Mouse (Mus musculus) midbrain, embryonic 15.5 days (tissue): ENCODE measurements around the gene Gm49486. TPM values are rescaled to one million over a fixed set of nuclear protein-coding genes. Genes with fewer than 3 reads are reported as not detected.
A peak's percentile ranks its signal among the peaks of the same experiment; 100 is the strongest.

Source experiments
- ATAC-seq: fragments of 200-750 bp; cut with Nextera tagmentation; replicated peaks from 2 replicates; pipeline ENCODE4 v1.8.0; 2017; ENCODE audit warnings: moderate TSS enrichment
- H3K27ac ChIP-seq: fragments of 300-500 bp; sonication (generic); 2 replicates; pipeline ENCODE4 v1.5.1; 2015; ENCODE audit warnings: mild to moderate bottlenecking, inconsistent platforms
- H3K27me3 ChIP-seq: fragments of 300-500 bp; sonication (generic); replicated peaks from 2 replicates; pipeline ENCODE4 v1.6.1; 2015; ENCODE audit warnings: inconsistent platforms
- H3K36me3 ChIP-seq: fragments of 300-500 bp; sonication (generic); replicated peaks from 2 replicates; pipeline ENCODE4 v1.6.1; 2015; ENCODE audit warnings: inconsistent platforms
- H3K4me1 ChIP-seq: fragments of 300-500 bp; sonication (generic); 2 replicates; pipeline ENCODE4 v1.6.1; 2015; ENCODE audit warnings: inconsistent platforms
- H3K4me2 ChIP-seq: fragments of 300-500 bp; sonication (generic); 2 replicates; pipeline ENCODE4 v1.6.1; 2015; ENCODE audit warnings: inconsistent platforms, mild to moderate bottlenecking, moderate library complexity
- H3K4me3 ChIP-seq: fragments of 300-500 bp; sonication (generic); 2 replicates; pipeline ENCODE4 v1.5.1; 2015; ENCODE audit warnings: mild to moderate bottlenecking, inconsistent platforms
- H3K9ac ChIP-seq: fragments of 300-500 bp; sonication (generic); 2 replicates; pipeline ENCODE4 v1.6.1; 2015; ENCODE audit warnings: mild to moderate bottlenecking, inconsistent platforms
- H3K9me3 ChIP-seq: fragments of 300-500 bp; sonication (generic); 2 replicates; pipeline ENCODE4 v1.6.1; 2016; ENCODE audit warnings: inconsistent platforms
- WGBS: fragments of 180-500 bp; shearing (Covaris S2); methylation state at CpG from one replicate; pipeline ENCODE4 v1.1.7; 2015; ENCODE audit warnings: mixed read lengths; 5-methylcytosine and 5-hydroxymethylcytosine counted together
- polyA plus RNA-seq: library from polyadenylated mRNA; unstranded; fragments of >200 nt; fragmentation: Nextera tagmentation; extraction: Ambion mirVana; gene quantifications from 2 replicates; pipeline ENCODE4 v1.2.1, GENCODE M21; 2015

Gm49486 gene
- 0.78 and 1.6 TPM in 2 replicates for polyA plus RNA-seq

- peak within 1 kb of the TSS; percentile 99 for H3K27ac ChIP-seq
- H3K4me3 ChIP-seq = peak within 1 kb of the TSS; percentile 89
- 1% methylated on average over 51 of the region's 51 CpGs for WGBS
- H3K36me3 ChIP-seq = peaks cover 12% of the 10 kb centered on the region; the same call in 1 of the 2 replicates
- peaks cover 22% of the 10 kb centered on the region for H3K4me1 ChIP-seq
- H3K9ac ChIP-seq = peak within 1 kb of the TSS; percentile 97
- ATAC-seq = peak; percentile 90
- no peaks in the 10 kb centered on the region for H3K27me3 ChIP-seq
- no peaks in the 10 kb centered on the region for H3K9me3 ChIP-seq
- peak within 1 kb of the TSS; percentile 92 for H3K4me2 ChIP-seq
These were observed at the start of gene Gm49486, which contains the start of gene Pick1 for GRCm38 (mm10) chr15:79229058-79229821. TSS of gene Gm49486 (plus strand) at chr15:79229391. TSS of gene Pick1 (plus strand) at chr15:79229173.

- 84% methylated on average over 10 of the region's 10 CpGs for WGBS
- H3K4me3 ChIP-seq = no peak overlapping the region
- H3K4me2 ChIP-seq = no peak overlapping the region
- H3K4me1 ChIP-seq = no peaks in the 10 kb centered on the region
- no peak overlapping the region for H3K27ac ChIP-seq
- H3K27me3 ChIP-seq = no peaks in the 10 kb centered on the region
- H3K36me3 ChIP-seq = no peaks in the 10 kb centered on the region
- no peaks in the 10 kb centered on the region for H3K9me3 ChIP-seq
- H3K9ac ChIP-seq = no peak overlapping the region
- no peak for ATAC-seq
These were observed 44.0 kb upstream of the Gm49486 start for GRCm38 (mm10) chr15:79185213-79185612.

GRCm38 (mm10) chr15:79187819-79188218 is 41.4 kb upstream of the Gm49486 start:
- WGBS = 93% methylated on average over 8 of the region's 8 CpGs
- ATAC-seq = no peak
- H3K36me3 ChIP-seq = no peaks in the 10 kb centered on the region
- no peak overlapping the region for H3K4me2 ChIP-seq
- peaks cover 1% of the 10 kb centered on the region for H3K4me1 ChIP-seq
- H3K4me3 ChIP-seq = no peak overlapping the region
- no peaks in the 10 kb centered on the region for H3K9me3 ChIP-seq
- H3K27me3 ChIP-seq = no peaks in the 10 kb centered on the region
- H3K27ac ChIP-seq = no peak overlapping the region
- H3K9ac ChIP-seq = no peak overlapping the region

- no peaks in the 10 kb centered on the region for H3K36me3 ChIP-seq
- ATAC-seq = no peak
- WGBS = 95% methylated on average over 2 of the region's 2 CpGs
- H3K4me1 ChIP-seq = peaks cover 14% of the 10 kb centered on the region
- no peaks in the 10 kb centered on the region for H3K27me3 ChIP-seq
- no peak overlapping the region for H3K27ac ChIP-seq
- no peak overlapping the region for H3K4me2 ChIP-seq
- H3K4me3 ChIP-seq = no peak overlapping the region
- H3K9ac ChIP-seq = no peak overlapping the region
- no peaks in the 10 kb centered on the region for H3K9me3 ChIP-seq
These were observed 37.8 kb upstream of the Gm49486 start for GRCm38 (mm10) chr15:79191426-79191825.

GRCm38 (mm10) chr15:79192450-79192849 is 36.7 kb upstream of the Gm49486 start:
- 58% methylated on average over 6 of the region's 6 CpGs for WGBS
- Histone ChIP-seq H3K4me1 (peaks cover 14% of the 10 kb centered on the region), H3K27me3 (no peaks in the 10 kb centered on the region), H3K9me3 (no peaks in the 10 kb centered on the region), H3K36me3 (no peaks in the 10 kb centered on the region), H3K27ac (peak overlapping the region; percentile 86), H3K4me3 (no peak overlapping the region), H3K9ac (no peak overlapping the region), H3K4me2 (peak overlapping the region; percentile 34)
- ATAC-seq = peak; percentile 41; the same call in 1 of the 2 replicates

- 15% methylated on average over 25 of the region's 27 CpGs for WGBS
- Histone ChIP-seq H3K9me3 (no peaks in the 10 kb centered on the region), H3K4me3 (no peak overlapping the region), H3K27me3 (no peaks in the 10 kb centered on the region), H3K4me1 (peaks cover 14% of the 10 kb centered on the region), H3K9ac (0 out of 2 replicates have a peak overlapping the region, but pooled peaks have one; percentile 4), H3K36me3 (no peaks in the 10 kb centered on the region), H3K27ac (peak overlapping the region; percentile 86), H3K4me2 (peak overlapping the region; percentile 34)
- ATAC-seq = peak; percentile 83
These were observed 36.0 kb upstream of the Gm49486 start for GRCm38 (mm10) chr15:79192885-79193845.

- Histone ChIP-seq H3K9ac (no peak overlapping the region), H3K4me2 (no peak overlapping the region), H3K27ac (peak overlapping the region; percentile 86), H3K36me3 (no peaks in the 10 kb centered on the region), H3K4me3 (no peak overlapping the region), H3K9me3 (no peaks in the 10 kb centered on the region), H3K4me1 (peaks cover 14% of the 10 kb centered on the region), H3K27me3 (no peaks in the 10 kb centered on the region)
- WGBS = 88% methylated on average over 9 of the region's 9 CpGs
- ATAC-seq = no peak
These were observed 35.1 kb upstream of the Gm49486 start for GRCm38 (mm10) chr15:79194048-79194447.

- no peaks in the 10 kb centered on the region for H3K36me3 ChIP-seq
- H3K9me3 ChIP-seq = no peaks in the 10 kb centered on the region
- H3K4me1 ChIP-seq = peaks cover 14% of the 10 kb centered on the region
- no peak for ATAC-seq
- no peak overlapping the region for H3K9ac ChIP-seq
- 74% methylated on average over 2 of the region's 2 CpGs for WGBS
- no peak overlapping the region for H3K4me2 ChIP-seq
- no peaks in the 10 kb centered on the region for H3K27me3 ChIP-seq
- H3K4me3 ChIP-seq = no peak overlapping the region
- H3K27ac ChIP-seq = no peak overlapping the region
These were observed 34.2 kb upstream of the Gm49486 start for GRCm38 (mm10) chr15:79194946-79195345.

GRCm38 (mm10) chr15:79195492-79195891 is 33.7 kb upstream of the Gm49486 start:
- Histone ChIP-seq H3K4me2 (no peak overlapping the region), H3K36me3 (no peaks in the 10 kb centered on the region), H3K4me3 (no peak overlapping the region), H3K27ac (no peak overlapping the region), H3K27me3 (no peaks in the 10 kb centered on the region), H3K9ac (no peak overlapping the region), H3K4me1 (peaks cover 14% of the 10 kb centered on the region), H3K9me3 (no peaks in the 10 kb centered on the region)
- no peak for ATAC-seq
- 85% methylated on average over 8 of the region's 8 CpGs for WGBS

- WGBS = 94% methylated on average over 12 of the region's 12 CpGs
- Histone ChIP-seq H3K4me1 (peaks cover 17% of the 10 kb centered on the region), H3K9ac (no peak overlapping the region)
These were observed 29.7 kb upstream of the Gm49486 start for GRCm38 (mm10) chr15:79199390-79199976.

GRCm38 (mm10) chr15:79201491-79202150 is 27.6 kb upstream of the Gm49486 start:
- 0 out of 2 replicates have a peak overlapping the region, but pooled peaks have one; percentile 0 for H3K27ac ChIP-seq
- no peak overlapping the region for H3K9ac ChIP-seq
- H3K4me3 ChIP-seq = no peak overlapping the region
- peak overlapping the region; percentile 14; the same call in 1 of the 2 replicates for H3K4me2 ChIP-seq
- peak; percentile 69 for ATAC-seq
- no peaks in the 10 kb centered on the region for H3K36me3 ChIP-seq
- WGBS = 8% methylated on average over 13 of the region's 13 CpGs
- H3K4me1 ChIP-seq = peaks cover 17% of the 10 kb centered on the region
- H3K9me3 ChIP-seq = no peaks in the 10 kb centered on the region
- no peaks in the 10 kb centered on the region for H3K27me3 ChIP-seq

More at GRCm38 (mm10) chr15:79199390-79199976, 29.7 kb upstream of the Gm49486 start:
- Histone ChIP-seq H3K9me3 (no peaks in the 10 kb centered on the region), H3K4me2 (no peak overlapping the region), H3K4me3 (no peak overlapping the region), H3K27ac (no peak overlapping the region), H3K36me3 (no peaks in the 10 kb centered on the region), H3K27me3 (no peaks in the 10 kb centered on the region)
- no peak for ATAC-seq
